Mouse (Mus musculus) gastrocnemius, postnatal 10 days (tissue): ENCODE measurements at regions not wholly inside any gene's neighbourhood (a gene's known extent, or its start where the extent isn't known, plus 50 kb on each side); places are given as distances from the start of the nearest gene placed in this dataset.

Experiments used
- DNase-seq: peaks from one replicate; pipeline ENCODE4 v3.0.0; 2021; ENCODE audit warnings: mixed read lengths

DNA sequence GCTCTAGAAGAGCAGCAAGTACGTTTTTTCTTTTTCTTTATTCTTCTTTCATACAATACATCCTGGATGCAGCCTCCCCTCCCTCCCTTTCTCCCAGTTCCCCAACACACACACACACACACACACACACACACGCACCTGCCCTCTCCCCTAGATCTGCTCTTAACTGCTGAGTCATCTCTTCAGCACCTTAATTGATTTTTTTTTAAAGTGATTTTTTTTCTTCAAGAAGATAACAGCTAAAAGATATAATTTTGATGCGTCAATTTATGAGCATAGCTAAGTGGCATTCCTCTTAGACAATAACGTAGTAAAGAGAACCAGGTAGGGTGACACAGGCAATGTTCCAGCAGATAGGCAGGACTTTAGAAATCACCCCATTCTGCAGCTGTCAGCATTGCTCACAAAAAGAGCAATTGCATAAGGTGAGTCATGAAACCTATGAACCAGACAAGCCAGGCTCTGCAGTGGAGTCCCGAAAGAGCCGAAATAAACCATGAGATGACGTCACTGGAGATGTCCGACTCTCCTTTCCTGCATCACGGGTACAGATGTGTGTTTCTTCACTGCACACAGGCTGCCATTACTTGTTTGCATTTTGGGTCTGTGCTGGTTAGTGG is 63.9 kb upstream of the Tnrc6a start:
- DNase-seq = no peak

DNA sequence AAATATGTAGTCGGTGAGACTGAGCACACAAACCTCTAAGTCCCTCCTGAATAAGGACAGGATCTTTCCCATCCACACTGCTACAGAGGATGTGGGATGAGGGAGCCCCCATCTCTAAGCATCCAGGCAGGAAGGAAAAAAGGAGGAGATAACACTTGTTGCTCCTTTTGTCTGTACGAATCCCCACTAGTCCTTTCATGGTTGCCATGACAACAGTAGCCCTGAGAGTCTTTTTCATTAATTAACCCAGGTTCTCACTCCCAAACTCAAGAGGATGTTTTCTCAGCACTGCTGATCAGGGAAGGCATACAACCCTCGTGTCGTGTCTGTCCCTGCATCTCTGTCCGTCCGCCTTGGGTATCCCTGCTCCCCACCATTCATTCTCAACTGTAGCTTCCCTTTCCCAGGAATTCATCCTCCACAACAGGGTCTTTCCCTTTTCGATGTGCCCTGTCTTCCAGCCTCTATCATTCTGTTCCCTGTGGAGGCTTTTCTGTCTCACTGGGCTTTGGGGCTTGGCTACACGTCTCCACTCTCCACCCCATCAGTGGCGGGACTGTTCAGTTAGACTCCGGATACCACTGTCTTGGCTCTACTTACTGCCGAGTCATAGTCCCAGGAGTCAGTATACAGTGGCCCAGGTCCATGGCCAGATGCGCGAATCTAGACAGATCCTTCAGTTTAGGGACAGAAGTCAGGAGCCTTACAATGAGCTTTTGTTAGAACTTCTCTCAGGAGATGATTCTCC is 60.2 kb upstream of the Tnrc6a start:
- no peak for DNase-seq

DNA sequence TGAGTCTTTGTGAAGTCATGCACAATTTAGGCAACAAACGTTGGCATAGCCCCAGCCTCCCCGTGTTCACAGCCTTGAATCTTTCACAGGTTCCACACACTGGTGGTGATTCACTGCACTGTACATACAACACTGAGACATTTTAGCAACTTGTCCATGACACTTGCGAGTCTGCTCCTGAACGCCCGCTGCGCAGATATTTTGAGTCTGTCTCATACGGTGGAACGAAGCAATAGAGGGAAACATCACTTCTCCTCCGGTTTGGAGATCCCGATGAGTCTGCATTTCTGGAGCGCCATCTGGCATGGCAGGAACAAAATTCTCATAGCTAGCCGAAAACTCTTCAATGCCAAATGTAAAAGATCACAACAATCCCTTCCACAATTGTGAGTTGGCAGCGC is 57.7 kb upstream of the Tnrc6a start:
- DNase-seq = peak; percentile 27

GRCm38 (mm10) chr7:123067396-123067795 is 56.3 kb upstream of the Tnrc6a start:
- no peak for DNase-seq

GRCm38 (mm10) chr7:123068241-123068640 is 55.4 kb upstream of the Tnrc6a start:
- DNase-seq = no peak

GRCm38 (mm10) chr7:123068715-123069273 is 54.9 kb upstream of the Tnrc6a start:
- peak; percentile 28 for DNase-seq

DNA sequence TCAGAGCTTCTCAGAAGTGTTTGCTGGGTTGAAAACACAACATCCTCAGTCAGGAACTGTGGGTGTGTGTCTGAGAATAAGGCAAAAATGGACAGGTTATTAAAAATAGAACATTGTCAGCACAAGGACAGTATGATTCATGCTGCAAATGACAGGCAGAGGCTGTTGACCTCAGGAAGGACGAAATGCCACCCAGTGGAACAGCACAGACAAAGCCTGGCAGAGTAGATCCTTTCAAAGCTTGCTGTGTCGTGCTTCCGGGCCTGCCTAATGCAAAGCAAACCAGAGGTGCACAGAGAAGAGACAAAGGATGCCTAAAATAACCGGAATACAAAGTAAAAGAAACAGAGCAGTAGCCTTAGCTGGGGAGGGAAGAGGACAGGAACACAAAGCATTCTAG is 54.4 kb upstream of the Tnrc6a start:
- no peak for DNase-seq

DNA sequence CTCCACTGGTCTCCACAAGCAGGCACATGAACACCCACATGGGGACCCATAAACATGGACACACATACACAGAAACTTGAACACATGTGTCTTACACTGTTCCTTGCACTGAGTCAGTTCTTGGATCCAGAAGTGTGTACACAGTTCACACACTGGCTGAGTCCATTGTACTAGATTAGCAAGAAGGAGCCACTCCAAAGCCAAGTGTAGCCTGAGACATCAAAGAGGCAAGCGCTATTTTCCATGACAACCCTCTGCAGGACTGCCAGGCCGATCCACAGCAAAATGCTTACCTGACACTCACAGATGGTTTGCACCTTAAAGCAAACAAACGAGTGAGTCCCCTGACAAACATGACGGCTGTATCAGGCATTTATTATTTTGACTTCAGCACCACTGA is 52.8 kb upstream of the Tnrc6a start:
- DNase-seq = no peak
